Comparison of ENCODE assay signal across 8 mouse cellular contexts in the genomic region with DNA sequence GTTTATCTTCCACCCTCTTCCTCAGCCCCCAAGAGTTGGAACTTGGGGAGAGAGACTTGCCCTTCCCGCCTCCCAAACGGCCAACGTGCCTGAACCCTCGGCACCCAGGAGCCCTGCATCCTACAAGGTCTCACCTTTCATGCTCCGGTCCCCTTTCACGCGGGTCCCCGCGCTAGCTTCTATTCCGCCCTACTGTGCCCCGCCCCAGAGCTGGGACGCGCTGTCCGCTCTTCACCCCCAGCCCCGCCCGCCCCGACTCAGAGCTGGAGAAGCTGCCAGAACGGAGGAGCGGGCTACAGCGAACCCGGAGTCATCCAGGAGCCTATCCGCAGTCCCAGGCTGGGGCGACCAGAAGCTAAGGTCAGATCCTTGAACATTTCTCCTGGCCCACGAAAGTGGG. TPM values are rescaled to one million over a fixed set of nuclear protein-coding genes. Genes with fewer than 3 reads are reported as not detected.
DNase-seq lines count a peak whose midpoint lies in the region; ATAC-seq and TF ChIP-seq lines count a peak whose summit lies in the region.

Duoxa1 (minus strand) TSS at position 195 of the 400 bp plus-strand sequence.

- no peak for TF ChIP-seq POLR2A in cerebellum, adult 2 months (IDR thresholded peaks at IDR 0.05; ENCODE audit: borderline replicate concordance, insufficient read depth, low read length)

- no peaks in the 10 kb centered on the region for H3K4me1 ChIP-seq in cerebellum, adult 2 months (ENCODE audit: control insufficient read depth, insufficient read depth, low read length)
- H3K4me1 ChIP-seq in liver, embryonic 12.5 days, result no peaks in the 10 kb centered on the region; the same call in 1 of the 2 replicates
- H3K4me1 ChIP-seq in stomach, embryonic 16.5 days (ENCODE audit: control insufficient read depth, insufficient read depth, low read length), result no peaks in the 10 kb centered on the region; the same call in 1 of the 2 replicates

- H3K4me2 ChIP-seq in liver, embryonic 12.5 days, result peak within 1 kb of the TSS; percentile 45
- H3K4me2 ChIP-seq in stomach, embryonic 16.5 days (ENCODE audit: low read depth, low read length), result peak within 1 kb of the TSS; percentile 48

- TF ChIP-seq CTCF in cerebellum, adult 2 months (IDR thresholded peaks at IDR 0.05; ENCODE audit: borderline replicate concordance, insufficient read depth, low read depth, low read length), result no peak

- ATAC-seq in liver, embryonic 12.5 days, result no peak
- peak; percentile 70; the same call in 1 of the 2 replicates for ATAC-seq in stomach, embryonic 16.5 days (ENCODE audit: insufficient read depth, low FRiP score)

- H3K4me3 ChIP-seq in cerebellum, adult 2 months (replicated peaks; ENCODE audit: insufficient read depth, low read depth, low read length), result peak within 1 kb of the TSS; percentile 26
- 0 out of 2 replicates have a peak within 1 kb of the TSS, but pooled peaks have one; percentile 8 for H3K4me3 ChIP-seq in liver, embryonic 12.5 days
- H3K4me3 ChIP-seq in stomach, embryonic 16.5 days (replicated peaks; ENCODE audit: low read length), result peak within 1 kb of the TSS; percentile 37

- 5% methylated on average over 24 of the region's 24 CpGs for WGBS in cerebellum, adult 2 months
- 5% methylated on average over 24 of the region's 24 CpGs for WGBS in liver, embryonic 12.5 days (ENCODE audit: insufficient replicate concordance)
- 3% methylated on average over 24 of the region's 24 CpGs for WGBS in stomach, embryonic 16.5 days

- DNase-seq in cerebellum, adult 2 months, result no peak
- no peak for DNase-seq in cerebellum, adult 18-20 months
- no peak for DNase-seq in urinary bladder, adult 2 months (ENCODE audit: low spot score)
- DNase-seq in urinary bladder, postnatal 4 days (ENCODE audit: low spot score in 2 of 2), result no peak
- no peak for DNase-seq in right cerebral cortex, postnatal 36 days (ENCODE audit: low spot score in 2 of 2)
- no peak for DNase-seq in kidney, postnatal 14 days

- no peak within 1 kb of the TSS for H3K27ac ChIP-seq in cerebellum, adult 2 months (ENCODE audit: insufficient read depth, low read length)
- no peak within 1 kb of the TSS for H3K27ac ChIP-seq in liver, embryonic 12.5 days
- H3K27ac ChIP-seq in stomach, embryonic 16.5 days (ENCODE audit: low read length), result peak within 1 kb of the TSS; percentile 4; the same call in 1 of the 2 replicates

- H3K27me3 ChIP-seq in cerebellum, adult 2 months (ENCODE audit: control insufficient read depth, insufficient read depth, low read length), result no peaks in the 10 kb centered on the region
- H3K27me3 ChIP-seq in liver, embryonic 12.5 days (replicated peaks), result peaks cover 95% of the 10 kb centered on the region
- peaks cover 32% of the 10 kb centered on the region for H3K27me3 ChIP-seq in stomach, embryonic 16.5 days (ENCODE audit: control insufficient read depth, insufficient read depth, low read length)

- H3K9ac ChIP-seq in liver, embryonic 12.5 days, result no peak within 1 kb of the TSS
- H3K9ac ChIP-seq in stomach, embryonic 16.5 days (ENCODE audit: low read length), result peak within 1 kb of the TSS; percentile 40

- H3K9me3 ChIP-seq in liver, embryonic 12.5 days (replicated peaks), result no peaks in the 10 kb centered on the region
- H3K9me3 ChIP-seq in stomach, embryonic 16.5 days (replicated peaks; ENCODE audit: control insufficient read depth, low read length), result no peaks in the 10 kb centered on the region

- no peaks in the 10 kb centered on the region for H3K36me3 ChIP-seq in liver, embryonic 12.5 days
- H3K36me3 ChIP-seq in stomach, embryonic 16.5 days (ENCODE audit: control insufficient read depth, insufficient read depth, low read length), result no peaks in the 10 kb centered on the region

RNA-seq across cellular contexts. Expression of gene Duoxa1, which starts in this region (rescaled TPM):
- polyA plus RNA-seq in cerebellum, adult 2 months (2012; rRNA removed), result 0.19 TPM in 1 of 2 replicates, not detected in the other
- 22.8 and 26.6 TPM in 2 replicates for polyA plus RNA-seq in urinary bladder, adult 2 months (2012; rRNA removed)
- not detected in 2 replicates for polyA plus RNA-seq in liver, embryonic 12.5 days (2016; fragmentation: Nextera tagmentation; extraction: Ambion mirVana)
- 11.4 and 17.4 TPM in 2 replicates for polyA plus RNA-seq in stomach, embryonic 16.5 days (2015; fragmentation: Nextera tagmentation; extraction: Ambion mirVana)

Comparison
In these comparisons a context has a peak if more than half of its experiments do, and no peak if none do; other contexts are left out.
1. RNA of gene Duoxa1 (polyA plus RNA-seq): 22.8 to 26.6 TPM in urinary bladder, adult 2 months and 11.4 to 17.4 TPM in stomach, embryonic 16.5 days; 0.19 TPM in cerebellum, adult 2 months and not detected in liver, embryonic 12.5 days; every median in the first group is over 10 times any median in the second.
2. Peak in every context shown above with its lines, with median percentiles within 50 percentile points of each other: H3K4me3 ChIP-seq.